Comparison of ENCODE assay signal across 12 mouse cellular contexts in genomic region chr14:39034482-39034881, GRCm38 (mm10).
"Had no signal": no experiment of that assay in that cellular context is flagged by ENCODE, and none has a peak within 500 bp of the region (broad histone marks: within the 10 kb centered on the region; RNA-seq: fewer than 3 reads in every experiment).

No protein-coding gene starts in this region.

- ATAC-seq: intestine, embryonic 15.5 days; midbrain, embryonic 16.5 days had no signal

- H3K36me3 ChIP-seq: intestine, embryonic 15.5 days; kidney, embryonic 15.5 days; limb, embryonic 13.5 days; midbrain, embryonic 12.5 days; neural tube, embryonic 13.5 days; stomach, embryonic 15.5 days had no signal

- H3K4me1 ChIP-seq: intestine, embryonic 15.5 days; kidney, embryonic 15.5 days; limb, embryonic 13.5 days; midbrain, embryonic 12.5 days; neural tube, embryonic 13.5 days; stomach, embryonic 15.5 days had no signal

- H3K9me3 ChIP-seq: intestine, embryonic 15.5 days; kidney, embryonic 15.5 days; limb, embryonic 13.5 days; midbrain, embryonic 12.5 days; neural tube, embryonic 13.5 days; stomach, embryonic 15.5 days had no signal

- H3K27me3 ChIP-seq: intestine, embryonic 15.5 days; kidney, embryonic 15.5 days; limb, embryonic 13.5 days; midbrain, embryonic 12.5 days; neural tube, embryonic 13.5 days; stomach, embryonic 15.5 days had no signal

- H3K27ac ChIP-seq: intestine, embryonic 15.5 days; kidney, embryonic 15.5 days; limb, embryonic 13.5 days; liver, embryonic 14.5 days; midbrain, embryonic 12.5 days; neural tube, embryonic 13.5 days; stomach, embryonic 15.5 days had no signal

- DNase-seq: kidney, adult 18-20 months; kidney, postnatal 14 days; lung, adult 18-20 months; thymus, postnatal 36 days had no signal

- H3K9ac ChIP-seq: intestine, embryonic 15.5 days; kidney, embryonic 15.5 days; limb, embryonic 13.5 days; liver, embryonic 14.5 days; midbrain, embryonic 12.5 days; neural tube, embryonic 13.5 days; stomach, embryonic 15.5 days had no signal

- H3K4me3 ChIP-seq: intestine, embryonic 15.5 days; kidney, embryonic 15.5 days; limb, embryonic 13.5 days; midbrain, embryonic 12.5 days; neural tube, embryonic 13.5 days; stomach, embryonic 15.5 days had no signal

- H3K4me2 ChIP-seq: intestine, embryonic 15.5 days; kidney, embryonic 15.5 days; limb, embryonic 13.5 days; midbrain, embryonic 12.5 days; neural tube, embryonic 13.5 days; stomach, embryonic 15.5 days had no signal
